Mouse (Mus musculus) megakaryocyte progenitor cell, adult 5-6 weeks (primary cell): Measurements from ENCODE around the gene Muc1. TPM values are rescaled to one million over a fixed set of nuclear protein-coding genes. Genes with fewer than 3 reads are reported as not detected.

Experiments
- ATAC-seq: replicated peaks from 2 replicates; pipeline ENCODE4 v1.8.0; 2016; ENCODE audit warnings: mild to moderate bottlenecking, moderate TSS enrichment, inconsistent platforms; ENCODE audit not compliant: poor library complexity
- total RNA-seq, 2 experiments: library from RNA; stranded (forward) in 1 of 2; stranded (reverse) in 1 of 2; fragments of 157-497, 149-512 nt in 1 of 2; fragments of 200-1000 nt in 1 of 2; gene quantifications; 2 replicates each; pipeline versions ENCODE4 v1.2.3 to v1.2.4; 2015 to 2017

Gene Muc1
- 0.44 TPM in 1 of 2 replicates, not detected in the other for total RNA-seq (2015)
- not detected in 2 replicates for total RNA-seq (2017)

GRCm38 (mm10) chr3:89228836-89229235 lies at the start of gene Muc1:
TSS of gene Muc1 (plus strand) at chr3:89229057.
- no peak for ATAC-seq

GRCm38 (mm10) chr3:89181749-89182500 lies 46.9 kb upstream of the Muc1 start:
- ATAC-seq = no peak

- ATAC-seq = peak; percentile 40
These were observed 46.3 kb upstream of the Muc1 start for GRCm38 (mm10) chr3:89182531-89183057.

GRCm38 (mm10) chr3:89183058-89183958 lies 45.5 kb upstream of the Muc1 start, which contains the start of gene Fam189b:
TSS of gene Fam189b (plus strand) at chr3:89183143.
- peak; percentile 91 for ATAC-seq

- ATAC-seq = no peak
These were observed 44.9 kb upstream of the Muc1 start for GRCm38 (mm10) chr3:89183959-89184315.

GRCm38 (mm10) chr3:89187197-89187596 lies 41.7 kb upstream of the Muc1 start:
- ATAC-seq = no peak

- ATAC-seq = no peak
These were observed 41.0 kb upstream of the Muc1 start for GRCm38 (mm10) chr3:89187690-89188477.

GRCm38 (mm10) chr3:89188478-89188875 lies 40.4 kb upstream of the Muc1 start:
- ATAC-seq = no peak

GRCm38 (mm10) chr3:89190436-89190835 lies 38.4 kb upstream of the Muc1 start:
- peak; percentile 20; the same call in 1 of the 2 replicates for ATAC-seq

GRCm38 (mm10) chr3:89193351-89193750 lies 35.5 kb upstream of the Muc1 start:
- no peak for ATAC-seq

- peak; percentile 64 for ATAC-seq
These were observed 35.0 kb upstream of the Muc1 start for GRCm38 (mm10) chr3:89193853-89194252.

- peak; percentile 95 for ATAC-seq
These were observed 32.6 kb upstream of the Muc1 start for GRCm38 (mm10) chr3:89195979-89196877.

- no peak; the same call in 1 of the 2 replicates for ATAC-seq
These were observed 29.0 kb upstream of the Muc1 start for GRCm38 (mm10) chr3:89199839-89200238.

GRCm38 (mm10) chr3:89202253-89203141 lies 26.4 kb upstream of the Muc1 start, which contains the start of gene Gba:
TSS of gene Gba (plus strand) at chr3:89202928.
- ATAC-seq = peak; percentile 93

GRCm38 (mm10) chr3:89203142-89203514 lies 25.7 kb upstream of the Muc1 start:
- ATAC-seq = no peak

- no peak for ATAC-seq
These were observed 22.8 kb upstream of the Muc1 start for GRCm38 (mm10) chr3:89206079-89206478.

- no peak for ATAC-seq
These were observed 22.2 kb upstream of the Muc1 start for GRCm38 (mm10) chr3:89206695-89207094.

- no peak for ATAC-seq
These were observed 20.7 kb upstream of the Muc1 start for GRCm38 (mm10) chr3:89208075-89208657.
